Mouse (Mus musculus): ENCODE data around the gene Cd40lg. TPM values are rescaled to one million over a fixed set of nuclear protein-coding genes. Genes with fewer than 3 reads are reported as not detected.
A peak's percentile ranks its signal among the peaks of the same experiment; 100 is the strongest.

The Cd40lg gene
- polyA plus RNA-seq, 1 experiment from 2014 or later: not detected

- ATAC-seq (ENCODE audit: insufficient read depth): no peak
- TF ChIP-seq CTCF (IDR thresholded peaks at IDR 0.05; ENCODE audit: low read depth): no peak
These were observed 9.9 kb downstream of the Cd40lg start for GRCm38 (mm10) chrX:57221881-57222280.

DNA sequence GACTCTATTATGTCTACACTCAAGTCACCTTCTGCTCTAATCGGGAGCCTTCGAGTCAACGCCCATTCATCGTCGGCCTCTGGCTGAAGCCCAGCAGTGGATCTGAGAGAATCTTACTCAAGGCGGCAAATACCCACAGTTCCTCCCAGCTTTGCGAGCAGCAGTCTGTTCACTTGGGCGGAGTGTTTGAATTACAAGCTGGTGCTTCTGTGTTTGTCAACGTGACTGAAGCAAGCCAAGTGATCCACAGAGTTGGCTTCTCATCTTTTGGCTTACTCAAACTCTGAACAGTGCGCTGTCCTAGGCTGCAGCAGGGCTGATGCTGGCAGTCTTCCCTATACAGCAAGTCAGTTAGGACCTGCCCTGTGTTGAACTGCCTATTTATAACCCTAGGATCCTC, 11.4 kb downstream of the Cd40lg start:
- no peak overlapping the region for H3K4me3 ChIP-seq (ENCODE audit: low read depth, low read length)
- no peak overlapping the region for H3K4me2 ChIP-seq
- H3K27me3 ChIP-seq (ENCODE audit: insufficient read depth, low read length): no peaks in the 10 kb centered on the region
- H3K36me3 ChIP-seq (ENCODE audit: insufficient read depth): no peaks in the 10 kb centered on the region
- no peaks in the 10 kb centered on the region for H3K4me1 ChIP-seq (ENCODE audit: insufficient read depth)
- 75% methylated on average over 10 of the region's 10 CpGs for WGBS
- DNase-seq (no peak), ATAC-seq (ENCODE audit: insufficient read depth) (no peak)
- H3K9ac ChIP-seq: no peak overlapping the region
- TF ChIP-seq CTCF (IDR thresholded peaks at IDR 0.05; ENCODE audit: low read depth): no peak
- no peaks in the 10 kb centered on the region for H3K9me3 ChIP-seq (ENCODE audit: low read depth, low read length)
- H3K27ac ChIP-seq (ENCODE audit: low read depth): no peak overlapping the region

More at GRCm38 (mm10) chrX:57221881-57222280, 9.9 kb downstream of the Cd40lg start:
- no peak for DNase-seq
- Histone ChIP-seq H3K27ac (ENCODE audit: low read depth) (no peak overlapping the region), H3K36me3 (ENCODE audit: insufficient read depth) (no peaks in the 10 kb centered on the region), H3K9ac (no peak overlapping the region), H3K9me3 (ENCODE audit: low read depth, low read length) (no peaks in the 10 kb centered on the region), H3K4me1 (ENCODE audit: insufficient read depth) (no peaks in the 10 kb centered on the region), H3K27me3 (ENCODE audit: insufficient read depth, low read length) (no peaks in the 10 kb centered on the region), H3K4me3 (ENCODE audit: low read depth, low read length) (no peak overlapping the region), H3K4me2 (no peak overlapping the region)
- 68% methylated on average over 3 of the region's 3 CpGs for WGBS

GRCm38 (mm10) chrX:57228178-57228577, 16.2 kb downstream of the Cd40lg start:
- no peak for TF ChIP-seq CTCF (IDR thresholded peaks at IDR 0.05; ENCODE audit: low read depth)

GRCm38 (mm10) chrX:57233596-57233995, 21.7 kb downstream of the Cd40lg start:
- WGBS: 51% methylated on average over 2 of the region's 2 CpGs
- TF ChIP-seq CTCF (IDR thresholded peaks at IDR 0.05; ENCODE audit: low read depth): no peak
- H3K4me1 ChIP-seq (ENCODE audit: insufficient read depth): no peaks in the 10 kb centered on the region
- ATAC-seq (ENCODE audit: insufficient read depth): no peak
- H3K9ac ChIP-seq: no peak overlapping the region
- H3K36me3 ChIP-seq (ENCODE audit: insufficient read depth): no peaks in the 10 kb centered on the region
- no peak for DNase-seq
- H3K4me3 ChIP-seq (ENCODE audit: low read depth, low read length): no peak overlapping the region
- H3K27ac ChIP-seq (ENCODE audit: low read depth): no peak overlapping the region
- no peaks in the 10 kb centered on the region for H3K9me3 ChIP-seq (ENCODE audit: low read depth, low read length)
- H3K27me3 ChIP-seq (ENCODE audit: insufficient read depth, low read length): no peaks in the 10 kb centered on the region
- no peak overlapping the region for H3K4me2 ChIP-seq

More at GRCm38 (mm10) chrX:57228178-57228577, 16.2 kb downstream of the Cd40lg start:
- Histone ChIP-seq H3K27me3 (ENCODE audit: insufficient read depth, low read length) (no peaks in the 10 kb centered on the region), H3K4me1 (ENCODE audit: insufficient read depth) (no peaks in the 10 kb centered on the region), H3K9ac (no peak overlapping the region), H3K36me3 (ENCODE audit: insufficient read depth) (no peaks in the 10 kb centered on the region), H3K4me2 (no peak overlapping the region), H3K4me3 (ENCODE audit: low read depth, low read length) (no peak overlapping the region), H3K9me3 (ENCODE audit: low read depth, low read length) (no peaks in the 10 kb centered on the region), H3K27ac (ENCODE audit: low read depth) (no peak overlapping the region)
- DNase-seq: no peak
- ATAC-seq (ENCODE audit: insufficient read depth): no peak
- WGBS: 52% methylated on average over 2 of the region's 2 CpGs

DNA sequence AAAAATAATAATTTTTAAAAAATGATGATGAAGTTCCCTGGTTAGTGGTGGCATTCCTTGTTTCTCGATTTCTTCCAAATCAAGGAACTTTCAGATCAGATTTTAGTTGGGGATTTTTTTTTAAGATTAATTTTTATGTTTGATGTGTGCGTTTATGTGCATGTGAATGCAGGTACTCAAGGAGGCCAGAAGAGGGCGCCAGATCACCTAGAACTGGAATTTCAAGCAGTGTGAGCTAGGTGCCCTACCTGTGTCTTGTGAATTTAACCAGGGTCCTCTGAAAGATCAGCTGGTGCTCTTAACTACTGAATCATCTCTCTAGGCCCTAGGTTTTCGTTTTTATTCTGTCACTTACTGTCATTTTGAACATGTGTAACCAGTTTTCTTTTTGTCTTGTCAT, 24.0 kb downstream of the Cd40lg start:
- DNase-seq (no peak), ATAC-seq (ENCODE audit: insufficient read depth) (no peak)
- H3K9ac ChIP-seq: no peak overlapping the region
- H3K4me1 ChIP-seq (ENCODE audit: insufficient read depth): no peaks in the 10 kb centered on the region
- no peak overlapping the region for H3K27ac ChIP-seq (ENCODE audit: low read depth)
- TF ChIP-seq CTCF (IDR thresholded peaks at IDR 0.05; ENCODE audit: low read depth): 0 out of 2 replicates have a peak, but pooled peaks have one; percentile 17
- no peaks in the 10 kb centered on the region for H3K36me3 ChIP-seq (ENCODE audit: insufficient read depth)
- 61% methylated on average over 4 of the region's 4 CpGs for WGBS
- no peaks in the 10 kb centered on the region for H3K27me3 ChIP-seq (ENCODE audit: insufficient read depth, low read length)
- H3K4me2 ChIP-seq: no peak overlapping the region
- no peaks in the 10 kb centered on the region for H3K9me3 ChIP-seq (ENCODE audit: low read depth, low read length)
- no peak overlapping the region for H3K4me3 ChIP-seq (ENCODE audit: low read depth, low read length)

DNA sequence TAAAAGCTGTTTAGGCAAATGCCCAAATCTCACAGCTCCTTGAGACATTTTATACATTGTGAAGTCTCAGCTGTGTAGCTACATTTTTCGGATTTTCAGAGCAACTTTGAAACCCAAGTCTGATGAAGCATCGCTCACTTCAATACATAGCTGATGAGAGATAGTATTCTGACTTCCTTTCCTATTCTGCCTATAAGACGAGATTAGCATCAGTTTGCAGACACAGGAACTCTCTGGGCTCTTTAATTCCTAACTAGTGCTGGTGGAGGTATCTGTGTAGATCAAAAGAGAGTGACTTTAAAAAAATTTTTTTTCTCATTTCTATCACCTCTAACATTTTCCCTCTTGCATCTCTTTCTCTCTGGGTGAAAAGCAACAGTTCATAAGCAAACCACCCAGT, 26.6 kb downstream of the Cd40lg start:
- Histone ChIP-seq H3K4me2 (no peak overlapping the region), H3K9ac (no peak overlapping the region), H3K27me3 (ENCODE audit: insufficient read depth, low read length) (no peaks in the 10 kb centered on the region), H3K36me3 (ENCODE audit: insufficient read depth) (no peaks in the 10 kb centered on the region), H3K4me3 (ENCODE audit: low read depth, low read length) (no peak overlapping the region), H3K9me3 (ENCODE audit: low read depth, low read length) (no peaks in the 10 kb centered on the region), H3K27ac (ENCODE audit: low read depth) (no peak overlapping the region), H3K4me1 (ENCODE audit: insufficient read depth) (no peaks in the 10 kb centered on the region)
- ATAC-seq (ENCODE audit: insufficient read depth) (no peak), DNase-seq (no peak)
- no peak for TF ChIP-seq CTCF (IDR thresholded peaks at IDR 0.05; ENCODE audit: low read depth)
- 61% methylated on average over 3 of the region's 3 CpGs for WGBS

- ATAC-seq (ENCODE audit: insufficient read depth): peak; percentile 38; the same call in 1 of the 2 replicates
- H3K9me3 ChIP-seq (ENCODE audit: low read depth, low read length): no peaks in the 10 kb centered on the region
- TF ChIP-seq CTCF (IDR thresholded peaks at IDR 0.05; ENCODE audit: low read depth): no peak
- peak; percentile 8 for DNase-seq
- H3K27me3 ChIP-seq (ENCODE audit: insufficient read depth, low read length): no peaks in the 10 kb centered on the region
- H3K36me3 ChIP-seq (ENCODE audit: insufficient read depth): no peaks in the 10 kb centered on the region
- no peak overlapping the region for H3K9ac ChIP-seq
- H3K4me1 ChIP-seq (ENCODE audit: insufficient read depth): no peaks in the 10 kb centered on the region
- H3K4me3 ChIP-seq (ENCODE audit: low read depth, low read length): no peak overlapping the region
- H3K27ac ChIP-seq (ENCODE audit: low read depth): no peak overlapping the region
- WGBS: 47% methylated on average over 7 of the region's 7 CpGs
- H3K4me2 ChIP-seq: no peak overlapping the region
These were observed 41.5 kb downstream of the Cd40lg start for GRCm38 (mm10) chrX:57253329-57254055.
